Mouse (Mus musculus) forebrain, embryonic 15.5 days (tissue): Measurements from ENCODE around the gene Cmtm7. TPM values are rescaled to one million over a fixed set of nuclear protein-coding genes. Genes with fewer than 3 reads are reported as not detected.

Source experiments
- ATAC-seq: fragments of 200-750 bp; cut with Nextera tagmentation; replicated peaks from 2 replicates; pipeline ENCODE4 v1.8.0; 2017; ENCODE audit warnings: mild to moderate bottlenecking, moderate TSS enrichment, moderate library complexity
- H3K27ac ChIP-seq: fragments of 300-500 bp; sonication (generic); replicated peaks from 2 replicates; pipeline ENCODE4 v1.5.1; 2015; ENCODE audit warnings: mild to moderate bottlenecking, inconsistent platforms
- H3K27me3 ChIP-seq: fragments of 300-500 bp; sonication (generic); 2 replicates; pipeline ENCODE4 v1.6.1; 2015; ENCODE audit warnings: inconsistent platforms
- H3K36me3 ChIP-seq: fragments of 300-500 bp; sonication (generic); 2 replicates; pipeline ENCODE4 v1.6.1; 2015; ENCODE audit warnings: mild to moderate bottlenecking, inconsistent platforms
- H3K4me1 ChIP-seq: fragments of 300-500 bp; sonication (generic); 2 replicates; pipeline ENCODE4 v1.6.1; 2015; ENCODE audit warnings: inconsistent platforms
- H3K4me2 ChIP-seq: fragments of 300-500 bp; sonication (generic); replicated peaks from 2 replicates; pipeline ENCODE4 v1.6.1; 2015; ENCODE audit warnings: mild to moderate bottlenecking, inconsistent platforms
- H3K4me3 ChIP-seq: fragments of 300-500 bp; sonication (generic); 2 replicates; pipeline ENCODE4 v1.5.1; 2015; ENCODE audit warnings: mild to moderate bottlenecking, inconsistent platforms
- H3K9ac ChIP-seq: fragments of 300-500 bp; sonication (generic); replicated peaks from 2 replicates; pipeline ENCODE4 v1.6.1; 2015; ENCODE audit warnings: mild to moderate bottlenecking, inconsistent platforms
- H3K9me3 ChIP-seq: fragments of 300-500 bp; sonication (generic); 2 replicates; pipeline ENCODE4 v1.6.1; 2016; ENCODE audit warnings: inconsistent platforms
- WGBS: fragments of 180-500 bp; shearing (Covaris S2); methylation state at CpG from one replicate; pipeline ENCODE4 v1.1.7; 2015; ENCODE audit warnings: mixed read lengths; 5-methylcytosine and 5-hydroxymethylcytosine counted together
- polyA plus RNA-seq: library from polyadenylated mRNA; unstranded; fragments of >200 nt; fragmentation: Nextera tagmentation; extraction: Ambion mirVana; gene quantifications from 2 replicates; pipeline ENCODE4 v1.2.1, GENCODE M21; 2015

The Cmtm7 gene
- polyA plus RNA-seq: 15.2 and 18.1 TPM in 2 replicates

DNA sequence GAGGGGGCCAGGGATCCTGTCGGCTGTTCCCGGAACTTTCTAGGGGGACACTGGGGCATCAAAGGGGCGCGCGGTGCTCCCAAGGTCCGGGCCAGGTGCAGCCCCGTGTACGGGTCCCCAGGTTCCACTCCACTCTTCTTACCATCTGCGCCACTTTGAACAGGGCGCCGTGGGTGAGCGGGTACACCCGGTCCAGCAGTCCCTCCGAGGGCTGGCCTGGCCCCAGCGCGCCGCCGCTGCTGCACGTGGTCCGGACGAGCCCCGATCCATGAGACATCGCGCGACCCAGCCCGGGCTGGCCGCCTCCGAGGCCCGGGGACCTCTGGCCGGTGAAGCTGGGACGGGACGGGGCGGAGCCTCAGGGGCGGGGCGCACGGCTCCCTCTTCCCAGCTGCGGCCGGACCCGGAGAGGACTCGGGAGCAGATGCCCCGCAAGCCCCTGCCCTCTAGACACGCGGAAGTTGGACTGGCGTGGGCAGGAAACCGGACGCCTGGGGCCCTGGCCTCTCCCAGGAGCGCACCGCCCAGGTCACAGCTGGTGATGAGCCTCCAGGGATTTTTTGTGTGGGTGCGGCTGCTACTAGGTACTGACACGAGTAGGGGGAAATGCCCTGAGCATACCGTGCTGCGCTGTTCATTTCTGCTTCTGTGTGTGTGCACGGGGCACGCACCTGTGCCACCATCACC is at the start of gene Cmtm7:
Gene Cmtm7 (minus strand): TSS at position 331 of the 687 bp plus-strand sequence.
- H3K9ac ChIP-seq: peak within 1 kb of the TSS; percentile 60
- H3K4me2 ChIP-seq: peak within 1 kb of the TSS; percentile 99
- H3K9me3 ChIP-seq: no peaks in the 10 kb centered on the region
- H3K27ac ChIP-seq: peak within 1 kb of the TSS; percentile 29; the same call in 1 of the 2 replicates
- 1% methylated on average over 51 of the region's 54 CpGs for WGBS
- peak; percentile 76 for ATAC-seq
- H3K36me3 ChIP-seq: no peaks in the 10 kb centered on the region
- H3K4me3 ChIP-seq: peak within 1 kb of the TSS; percentile 57
- peaks cover 28% of the 10 kb centered on the region for H3K4me1 ChIP-seq
- no peaks in the 10 kb centered on the region for H3K27me3 ChIP-seq

DNA sequence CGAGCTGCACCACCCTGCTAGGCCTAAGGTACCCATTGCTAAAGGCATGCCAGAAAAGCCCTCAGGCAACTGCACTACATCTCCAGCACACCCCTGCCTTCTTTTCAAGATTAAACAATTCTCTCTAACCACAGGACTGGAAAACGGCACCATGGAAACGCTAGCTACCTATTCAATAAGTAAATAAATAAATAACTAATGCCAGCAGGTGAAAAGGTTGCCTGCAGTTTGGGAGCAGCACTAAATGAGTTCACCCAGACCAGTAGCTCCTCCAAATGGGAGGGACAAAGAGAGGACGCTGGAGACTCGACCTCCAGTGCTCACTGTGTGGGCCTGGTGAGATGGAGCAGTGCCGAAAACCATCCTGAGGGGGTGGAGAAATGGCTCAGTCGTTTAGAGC is 48.7 kb upstream of the Cmtm7 start:
- no peaks in the 10 kb centered on the region for H3K36me3 ChIP-seq
- H3K4me2 ChIP-seq: no peak overlapping the region
- no peak for ATAC-seq
- no peak overlapping the region for H3K4me3 ChIP-seq
- WGBS: 6% methylated on average over 7 of the region's 7 CpGs
- no peaks in the 10 kb centered on the region for H3K27me3 ChIP-seq
- no peak overlapping the region for H3K9ac ChIP-seq
- no peaks in the 10 kb centered on the region for H3K9me3 ChIP-seq
- H3K27ac ChIP-seq: no peak overlapping the region
- peaks cover 11% of the 10 kb centered on the region; the same call in 1 of the 2 replicates for H3K4me1 ChIP-seq

DNA sequence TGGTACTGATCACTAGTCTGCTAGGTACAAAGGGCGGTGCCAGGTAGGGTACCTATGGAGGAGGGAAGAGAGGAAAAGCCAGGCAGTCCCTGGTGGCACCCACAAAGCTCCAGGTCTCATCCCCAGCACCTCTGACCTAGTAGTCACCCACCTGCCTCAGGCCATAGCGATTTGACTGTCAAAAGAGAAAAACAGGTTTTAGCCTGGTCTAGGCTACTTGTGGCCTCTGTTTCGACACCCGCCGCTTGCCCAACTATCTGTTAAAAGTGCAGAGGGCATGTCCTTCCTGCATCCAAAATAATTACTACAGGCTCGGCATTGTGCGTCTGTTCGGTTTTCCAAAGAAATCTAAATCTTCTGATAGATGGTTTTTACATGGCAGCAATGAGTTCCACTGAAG is 48.0 kb upstream of the Cmtm7 start:
- Histone ChIP-seq H3K4me3 (no peak overlapping the region), H3K9ac (no peak overlapping the region), H3K36me3 (no peaks in the 10 kb centered on the region), H3K27me3 (no peaks in the 10 kb centered on the region), H3K4me2 (no peak overlapping the region), H3K4me1 (peaks cover 11% of the 10 kb centered on the region; the same call in 1 of the 2 replicates), H3K27ac (no peak overlapping the region), H3K9me3 (no peaks in the 10 kb centered on the region)
- no peak for ATAC-seq
- WGBS: 92% methylated on average over 8 of the region's 8 CpGs

DNA sequence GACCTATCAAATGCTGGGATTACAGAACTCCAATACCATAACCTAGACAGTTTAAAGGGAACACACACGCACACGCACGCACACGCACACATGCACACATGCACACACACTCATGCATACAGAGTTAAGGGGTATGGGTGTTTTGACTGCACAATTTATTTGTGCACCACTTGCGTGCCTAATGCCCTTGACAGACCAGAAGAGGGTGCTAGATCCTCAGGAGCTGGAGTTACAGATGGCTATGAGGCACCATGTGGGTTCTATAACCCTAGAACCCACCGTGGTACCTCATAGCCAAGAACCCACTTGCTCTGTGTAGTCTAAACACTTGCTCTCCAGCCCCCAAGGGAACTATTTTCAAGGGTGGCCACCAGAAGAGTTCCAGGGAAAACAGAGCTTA is 46.7 kb upstream of the Cmtm7 start:
- no peak for ATAC-seq
- H3K4me2 ChIP-seq: no peak overlapping the region
- H3K27me3 ChIP-seq: no peaks in the 10 kb centered on the region
- H3K27ac ChIP-seq: no peak overlapping the region
- no peak overlapping the region for H3K4me3 ChIP-seq
- no peaks in the 10 kb centered on the region for H3K36me3 ChIP-seq
- WGBS: 98% methylated on average over 6 of the region's 6 CpGs
- peaks cover 11% of the 10 kb centered on the region; the same call in 1 of the 2 replicates for H3K4me1 ChIP-seq
- H3K9ac ChIP-seq: no peak overlapping the region
- H3K9me3 ChIP-seq: no peaks in the 10 kb centered on the region

DNA sequence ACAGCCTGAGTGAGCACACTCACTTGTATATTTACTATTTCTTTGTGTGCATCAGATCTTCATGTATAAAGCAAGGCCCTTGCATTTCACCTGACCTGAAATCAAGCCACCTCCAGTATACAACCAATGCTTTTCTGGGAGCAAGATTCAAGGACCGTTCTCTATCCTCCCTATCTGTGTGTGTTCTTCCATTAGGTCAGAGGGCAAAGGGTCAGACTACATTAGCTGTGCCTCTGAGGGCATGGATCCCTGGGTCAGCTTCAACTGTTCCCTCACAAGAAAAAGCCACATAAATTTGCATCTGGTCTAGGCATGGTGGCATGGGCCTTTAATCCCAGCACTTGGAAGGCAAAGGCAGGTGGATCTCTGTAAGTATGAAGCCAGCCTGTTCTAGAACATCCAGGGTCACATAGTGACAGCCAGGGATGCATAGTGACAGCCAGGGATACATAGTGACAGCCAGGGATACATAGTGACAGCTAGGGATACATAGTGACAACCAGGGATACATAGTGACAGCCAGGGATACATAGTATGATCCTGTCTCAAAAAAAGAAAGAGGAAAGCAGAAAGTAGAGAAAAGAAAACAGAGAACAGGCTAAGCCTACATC is 45.7 kb upstream of the Cmtm7 start:
- Histone ChIP-seq H3K4me1 (peaks cover 11% of the 10 kb centered on the region; the same call in 1 of the 2 replicates), H3K27me3 (no peaks in the 10 kb centered on the region), H3K27ac (no peak overlapping the region), H3K9ac (no peak overlapping the region), H3K4me3 (no peak overlapping the region), H3K4me2 (no peak overlapping the region), H3K36me3 (no peaks in the 10 kb centered on the region), H3K9me3 (no peaks in the 10 kb centered on the region)
- ATAC-seq: no peak
- 87% methylated on average over 1 of the region's 1 CpGs for WGBS

DNA sequence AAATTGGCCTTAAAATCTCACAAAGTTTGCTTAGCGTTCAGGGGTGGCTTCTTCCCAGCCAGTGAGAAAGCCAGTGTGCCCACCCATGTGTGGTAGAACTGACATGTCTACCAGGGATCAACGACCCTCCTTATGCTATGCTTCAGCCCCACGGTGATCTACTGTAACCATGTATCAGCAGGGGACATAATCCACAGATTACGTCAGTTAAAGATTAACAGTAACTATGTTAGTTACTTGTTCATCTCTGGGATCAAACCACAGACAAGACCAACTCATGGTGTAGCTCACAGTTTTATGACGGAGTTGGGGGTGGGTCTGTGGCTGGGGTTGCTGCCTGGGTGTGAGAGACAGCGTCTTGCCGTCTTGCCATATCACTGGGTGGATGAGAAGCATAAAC is 42.5 kb upstream of the Cmtm7 start:
- WGBS: 96% methylated on average over 7 of the region's 7 CpGs
- H3K4me2 ChIP-seq: no peak overlapping the region
- no peak overlapping the region for H3K9ac ChIP-seq
- ATAC-seq: no peak
- H3K4me3 ChIP-seq: no peak overlapping the region
- no peaks in the 10 kb centered on the region for H3K9me3 ChIP-seq
- no peak overlapping the region for H3K27ac ChIP-seq
- no peaks in the 10 kb centered on the region for H3K4me1 ChIP-seq
- H3K36me3 ChIP-seq: no peaks in the 10 kb centered on the region
- H3K27me3 ChIP-seq: no peaks in the 10 kb centered on the region

DNA sequence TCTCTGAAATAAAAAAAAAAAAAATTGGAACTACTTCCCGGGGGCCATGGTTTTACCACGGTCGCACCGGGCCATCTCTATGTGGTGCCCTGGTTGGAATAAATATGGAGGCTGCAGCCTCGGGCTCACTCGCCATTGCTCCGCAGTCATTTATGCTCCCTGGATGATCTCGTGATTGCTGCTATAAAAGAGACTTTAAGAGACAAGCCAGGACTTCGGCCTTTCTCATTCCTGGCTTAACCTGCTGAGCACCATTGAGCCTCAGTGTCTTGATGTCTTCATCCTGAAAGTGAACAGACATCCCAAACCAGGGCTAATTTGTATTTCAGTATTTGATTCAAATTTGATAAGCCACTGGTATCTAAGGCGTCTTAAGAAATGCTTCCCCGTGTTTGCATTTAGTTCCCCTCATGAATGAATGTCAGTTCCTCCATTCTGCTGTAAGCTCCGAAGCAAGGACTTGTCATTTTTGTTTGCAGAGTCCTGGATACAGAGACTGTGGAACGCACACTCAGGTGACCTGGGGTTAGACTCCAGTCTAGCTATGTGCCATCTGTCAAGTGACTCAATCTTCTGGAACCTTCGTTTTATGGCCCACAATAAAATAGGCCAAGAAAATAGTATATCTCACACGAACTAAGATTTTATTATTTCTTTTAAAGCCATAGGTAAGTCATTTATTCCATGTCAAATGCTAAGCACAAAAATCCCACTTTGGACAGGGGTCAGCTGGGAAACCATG is 40.1 kb upstream of the Cmtm7 start:
- ATAC-seq: no peak
- WGBS: 93% methylated on average over 15 of the region's 15 CpGs
- H3K9ac ChIP-seq: no peak overlapping the region

DNA sequence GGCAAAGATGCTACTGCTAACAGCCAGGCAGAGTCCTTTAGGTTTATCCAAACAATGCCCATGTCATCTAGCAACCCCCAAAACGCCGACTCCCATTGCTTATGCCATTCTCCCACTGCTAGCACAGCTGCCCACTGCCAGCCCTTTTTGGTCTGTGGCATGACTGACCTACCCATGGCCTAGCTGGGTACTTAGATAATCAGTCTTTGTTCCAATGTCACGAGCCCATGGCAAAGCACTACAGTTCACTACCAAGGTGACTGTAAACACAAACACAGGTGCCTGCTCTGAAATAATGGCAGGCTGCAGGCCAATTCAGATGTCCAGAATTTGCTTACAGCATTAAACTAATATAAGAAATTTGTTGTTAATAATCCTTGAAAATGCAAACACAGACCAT is 37.3 kb upstream of the Cmtm7 start:
- ATAC-seq: no peak
- H3K9ac ChIP-seq: no peak overlapping the region
- no peak overlapping the region for H3K4me2 ChIP-seq
- H3K9me3 ChIP-seq: no peaks in the 10 kb centered on the region
- WGBS: 83% methylated on average over 3 of the region's 3 CpGs
- no peaks in the 10 kb centered on the region for H3K36me3 ChIP-seq
- no peak overlapping the region for H3K27ac ChIP-seq
- no peak overlapping the region for H3K4me3 ChIP-seq
- H3K27me3 ChIP-seq: no peaks in the 10 kb centered on the region
- no peaks in the 10 kb centered on the region for H3K4me1 ChIP-seq

More for the DNA sequence above, 40.1 kb upstream of the Cmtm7 start:
- H3K36me3 ChIP-seq: no peaks in the 10 kb centered on the region
- H3K4me1 ChIP-seq: no peaks in the 10 kb centered on the region
- H3K9me3 ChIP-seq: no peaks in the 10 kb centered on the region
- H3K4me3 ChIP-seq: no peak overlapping the region
- H3K27me3 ChIP-seq: no peaks in the 10 kb centered on the region
- no peak overlapping the region for H3K27ac ChIP-seq
- H3K4me2 ChIP-seq: no peak overlapping the region

DNA sequence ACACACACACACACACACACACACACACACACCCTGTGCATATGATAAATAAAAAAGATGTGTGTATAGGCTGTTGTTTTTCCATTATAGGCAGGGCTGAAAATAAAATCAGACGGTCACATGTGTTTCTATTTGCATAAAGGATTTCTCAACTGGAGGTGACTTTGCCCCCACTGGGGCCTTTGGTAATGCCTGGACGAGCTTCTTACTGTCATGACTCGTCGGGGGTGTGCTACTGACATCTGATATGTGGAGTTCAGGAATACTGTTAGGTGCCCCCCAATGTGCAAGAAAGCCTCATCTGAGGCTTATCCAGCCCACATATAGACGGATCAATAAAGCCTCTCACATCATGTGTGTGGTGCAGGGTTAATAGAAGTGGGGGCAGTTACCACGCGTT is 35.4 kb upstream of the Cmtm7 start:
- Histone ChIP-seq H3K4me2 (no peak overlapping the region), H3K9me3 (no peaks in the 10 kb centered on the region), H3K36me3 (no peaks in the 10 kb centered on the region), H3K27me3 (no peaks in the 10 kb centered on the region), H3K9ac (no peak overlapping the region), H3K27ac (no peak overlapping the region), H3K4me3 (no peak overlapping the region), H3K4me1 (no peaks in the 10 kb centered on the region)
- WGBS: 84% methylated on average over 7 of the region's 7 CpGs
- no peak for ATAC-seq

DNA sequence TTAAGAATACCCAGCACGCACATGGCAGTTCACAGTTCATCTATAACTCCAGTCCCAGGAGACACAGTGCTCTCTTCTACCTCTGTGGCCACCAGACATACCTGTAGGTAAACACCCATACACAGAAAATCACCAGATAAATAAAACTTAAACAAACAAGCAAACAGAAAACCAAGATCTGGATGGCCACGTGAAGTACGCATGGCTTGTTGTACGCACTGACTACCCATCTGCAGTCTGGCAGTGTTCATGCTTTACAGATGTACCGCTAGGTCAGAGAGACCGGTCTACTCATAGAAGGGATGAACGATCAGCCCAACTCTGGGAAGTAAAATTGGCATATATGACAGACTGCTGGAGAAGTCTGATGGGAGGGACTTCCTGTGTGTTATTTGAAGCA is 34.5 kb upstream of the Cmtm7 start:
- H3K36me3 ChIP-seq: no peaks in the 10 kb centered on the region
- no peaks in the 10 kb centered on the region for H3K27me3 ChIP-seq
- H3K4me2 ChIP-seq: no peak overlapping the region
- no peaks in the 10 kb centered on the region for H3K4me1 ChIP-seq
- no peak overlapping the region for H3K9ac ChIP-seq
- no peak overlapping the region for H3K27ac ChIP-seq
- H3K9me3 ChIP-seq: no peaks in the 10 kb centered on the region
- ATAC-seq: no peak
- H3K4me3 ChIP-seq: no peak overlapping the region
- 95% methylated on average over 7 of the region's 7 CpGs for WGBS

DNA sequence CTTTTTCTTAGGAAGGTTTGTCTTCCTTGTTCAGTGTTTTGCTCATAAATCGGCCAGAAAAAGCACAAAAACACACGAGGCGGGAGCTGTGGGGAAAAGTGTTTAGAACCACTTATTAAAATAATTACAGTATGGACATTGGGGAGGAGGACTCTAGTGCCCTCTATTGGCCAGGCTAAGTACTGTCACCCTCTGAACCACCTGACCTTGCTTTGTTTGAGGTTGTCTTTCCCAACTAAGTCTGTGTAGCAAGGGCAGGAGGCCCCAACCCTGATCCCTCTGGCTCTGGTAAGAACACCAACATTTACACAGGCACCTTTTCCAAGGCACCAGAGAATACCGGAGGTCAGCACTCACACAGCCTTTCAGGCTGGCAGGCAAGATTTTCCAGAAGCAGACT is 33.7 kb upstream of the Cmtm7 start:
- no peak for ATAC-seq
- no peaks in the 10 kb centered on the region for H3K9me3 ChIP-seq
- WGBS: 71% methylated on average over 4 of the region's 4 CpGs
- no peak overlapping the region for H3K4me3 ChIP-seq
- H3K4me1 ChIP-seq: no peaks in the 10 kb centered on the region
- H3K9ac ChIP-seq: no peak overlapping the region
- H3K27ac ChIP-seq: no peak overlapping the region
- H3K4me2 ChIP-seq: no peak overlapping the region
- H3K36me3 ChIP-seq: no peaks in the 10 kb centered on the region
- H3K27me3 ChIP-seq: no peaks in the 10 kb centered on the region

DNA sequence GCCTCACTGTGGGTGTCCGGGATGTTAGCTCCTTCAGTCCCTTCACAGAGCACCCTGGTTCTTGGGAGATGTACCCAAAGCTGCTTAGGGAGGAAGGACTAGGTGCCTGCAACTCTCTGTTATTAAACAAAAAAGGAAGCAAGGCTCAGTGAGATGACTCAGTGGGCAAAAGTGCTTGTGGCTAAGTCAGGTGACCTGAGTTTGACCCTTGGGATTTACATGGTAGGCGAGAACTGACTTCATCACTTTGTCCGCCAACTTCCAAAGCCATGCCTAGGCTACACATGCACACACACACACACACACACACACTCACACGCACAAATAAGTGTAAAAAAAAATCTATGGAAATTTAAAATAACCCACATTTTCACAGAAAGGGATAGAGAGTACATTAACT is 30.3 kb upstream of the Cmtm7 start:
- 91% methylated on average over 4 of the region's 4 CpGs for WGBS

More for the DNA sequence above, 30.3 kb upstream of the Cmtm7 start:
- Histone ChIP-seq H3K4me2 (no peak overlapping the region), H3K27me3 (no peaks in the 10 kb centered on the region), H3K4me3 (no peak overlapping the region), H3K27ac (no peak overlapping the region), H3K9me3 (no peaks in the 10 kb centered on the region), H3K36me3 (no peaks in the 10 kb centered on the region), H3K4me1 (peaks cover 5% of the 10 kb centered on the region; the same call in 1 of the 2 replicates), H3K9ac (no peak overlapping the region)
- no peak for ATAC-seq
